Mouse (Mus musculus): ENCODE data around the gene Dhdds.

- TF ChIP-seq POLR2A (IDR thresholded peaks at IDR 0.05; ENCODE audit: low read depth, low read length) (no peak), CTCF (conservative IDR thresholded peaks at IDR 0.05; ENCODE audit: insufficient read depth, insufficient read length, low read depth, low read length) (no peak)
Observed at GRCm38 (mm10) chr4:133969114-133969770, 31.5 kb downstream of the Dhdds start.

All from kidney, adult 2 months (tissue).